Mouse (Mus musculus) urinary bladder, postnatal 25 days (tissue): Measurements from ENCODE around the gene Magi1.
A peak's percentile ranks its signal among the peaks of the same experiment; 100 is the strongest.

ENCODE experiments used
- DNase-seq: peaks from one replicate; pipeline ENCODE4 v3.0.0; 2022; ENCODE audit warnings: low spot score

Gene Magi1

DNA sequence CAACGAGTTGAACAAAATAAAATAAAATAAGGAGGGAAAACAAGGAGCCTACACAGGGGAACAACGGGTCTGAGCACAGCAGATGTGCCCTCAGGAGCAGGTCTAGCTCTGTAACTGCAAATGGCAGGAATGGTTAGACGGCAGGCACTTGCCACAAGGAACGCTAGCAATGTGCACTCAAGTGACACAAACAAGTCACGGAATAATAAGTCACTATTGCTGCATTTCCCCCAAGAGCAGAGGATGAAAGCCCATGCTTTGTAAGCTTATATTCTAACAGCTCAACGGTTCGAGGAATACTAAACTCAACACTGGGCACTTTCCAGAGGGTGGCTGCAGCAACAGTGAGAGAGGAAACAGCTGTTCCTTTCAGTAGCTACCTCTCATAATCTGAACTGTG lies 462.2 kb downstream of the Magi1 start:
- DNase-seq = no peak

DNA sequence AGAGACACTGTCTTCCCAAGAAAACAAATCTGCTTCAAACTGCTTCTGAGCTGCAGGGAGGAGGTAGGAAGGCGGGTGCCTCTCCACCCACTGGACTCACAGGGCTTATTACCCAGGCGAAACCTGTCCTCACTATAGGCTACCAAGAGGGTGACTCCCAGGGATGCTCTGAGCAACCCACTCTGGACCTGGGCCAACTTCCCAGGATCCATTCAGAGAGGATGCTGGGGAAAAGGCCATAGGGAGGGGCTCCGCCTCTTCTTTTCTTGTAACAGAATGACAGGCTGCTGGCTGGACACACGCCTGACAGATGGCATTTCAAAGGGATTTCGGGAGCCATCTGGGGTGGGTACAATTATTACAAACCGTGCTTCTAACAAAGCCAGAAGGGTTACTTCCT lies 463.8 kb downstream of the Magi1 start:
- no peak for DNase-seq

GRCm38 (mm10) chr6:93819282-93819681 lies 464.4 kb downstream of the Magi1 start:
- no peak for DNase-seq

- DNase-seq = no peak
Measured at GRCm38 (mm10) chr6:93818494-93818893, 465.2 kb downstream of the Magi1 start.

DNA sequence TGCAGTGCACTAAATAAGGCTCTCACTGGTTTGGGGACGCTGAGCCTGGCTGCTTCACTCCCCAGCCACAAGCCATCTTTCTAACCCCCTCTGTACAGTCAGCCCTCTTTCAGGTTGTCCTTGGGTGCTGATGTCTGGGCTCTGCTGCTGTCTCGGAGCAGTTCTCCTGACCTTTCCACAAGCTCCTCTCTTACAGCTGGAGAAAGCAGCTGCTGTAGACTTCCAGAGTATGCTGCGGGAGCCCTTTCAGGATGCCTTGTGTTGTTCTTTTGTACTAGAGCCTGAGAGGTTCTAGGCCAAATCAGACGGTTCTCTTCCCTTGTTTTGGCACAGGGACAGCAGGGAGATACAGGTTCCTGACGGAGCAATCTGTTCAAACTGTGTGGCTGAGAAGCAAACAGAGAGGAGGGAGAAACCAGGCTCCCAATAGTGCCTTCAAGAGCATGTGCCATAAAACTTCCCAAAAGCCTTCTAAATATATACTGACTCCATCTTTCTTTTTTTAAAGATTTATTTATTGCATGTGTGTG lies 478.2 kb downstream of the Magi1 start:
- no peak for DNase-seq

DNA sequence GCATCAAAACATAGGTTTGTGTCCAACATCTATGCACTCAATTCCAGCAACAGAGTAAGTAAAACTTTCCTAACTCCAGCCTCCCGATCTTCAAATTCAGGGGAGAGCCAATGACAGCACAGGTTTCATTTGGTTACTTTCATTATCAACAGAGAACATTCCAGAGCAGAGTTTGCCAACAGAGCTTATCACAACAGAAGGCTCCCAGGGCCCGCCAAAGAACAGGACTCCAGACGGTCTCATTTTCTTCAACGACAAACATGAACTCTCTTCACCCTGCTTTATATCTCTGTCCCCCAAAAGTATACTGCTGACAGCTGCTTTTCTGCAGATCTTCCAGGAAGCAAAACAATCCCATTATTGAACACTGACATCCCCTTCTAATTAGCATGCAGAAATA lies 481.3 kb downstream of the Magi1 start:
- no peak for DNase-seq

- no peak for DNase-seq
Measured at GRCm38 (mm10) chr6:93800465-93800864, 483.3 kb downstream of the Magi1 start.

- DNase-seq = no peak
Measured at GRCm38 (mm10) chr6:93792309-93793215, 491.2 kb downstream of the Magi1 start.

GRCm38 (mm10) chr6:93789721-93790120 lies 494.0 kb downstream of the Magi1 start:
- no peak for DNase-seq

DNA sequence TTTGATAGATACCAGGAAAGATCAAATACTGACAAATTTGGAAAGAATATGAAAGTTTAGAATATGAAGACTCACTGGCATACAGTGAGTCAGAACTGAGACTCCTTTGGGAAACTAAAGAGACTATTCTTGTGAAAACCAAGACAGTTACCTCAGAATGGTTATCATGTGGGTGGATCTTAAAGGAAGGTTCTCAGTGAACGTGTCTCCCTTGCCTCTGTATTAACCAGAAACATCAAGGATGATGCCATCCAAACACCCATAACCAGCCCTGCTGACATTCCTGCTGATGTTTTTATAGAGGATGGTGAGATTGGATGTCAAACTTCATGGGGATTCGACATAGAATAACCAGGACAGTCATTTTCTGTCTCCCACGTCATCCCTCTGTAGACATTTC lies 496.7 kb downstream of the Magi1 start:
- no peak for DNase-seq

DNA sequence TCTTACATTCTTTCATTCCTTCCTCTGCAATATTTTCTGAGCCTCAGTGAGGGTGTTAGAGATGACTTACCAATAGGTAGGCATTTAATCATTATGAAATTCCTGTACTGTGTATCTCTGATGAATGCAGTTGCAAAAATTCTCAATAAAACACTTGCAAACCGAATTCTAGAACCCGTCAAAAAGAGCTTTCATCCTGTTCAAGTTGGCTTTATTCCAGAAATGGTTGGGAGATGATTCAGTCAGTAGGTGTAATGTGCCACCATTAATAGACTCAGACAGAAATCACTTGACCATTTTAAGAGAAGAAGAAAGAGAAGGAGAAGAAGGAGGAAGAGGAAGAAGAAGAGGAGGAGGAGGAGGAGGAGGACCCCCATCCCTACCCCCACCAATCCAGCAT lies 497.5 kb downstream of the Magi1 start:
- DNase-seq = no peak

GRCm38 (mm10) chr6:93771081-93771480 lies 512.6 kb downstream of the Magi1 start:
- DNase-seq = no peak

DNA sequence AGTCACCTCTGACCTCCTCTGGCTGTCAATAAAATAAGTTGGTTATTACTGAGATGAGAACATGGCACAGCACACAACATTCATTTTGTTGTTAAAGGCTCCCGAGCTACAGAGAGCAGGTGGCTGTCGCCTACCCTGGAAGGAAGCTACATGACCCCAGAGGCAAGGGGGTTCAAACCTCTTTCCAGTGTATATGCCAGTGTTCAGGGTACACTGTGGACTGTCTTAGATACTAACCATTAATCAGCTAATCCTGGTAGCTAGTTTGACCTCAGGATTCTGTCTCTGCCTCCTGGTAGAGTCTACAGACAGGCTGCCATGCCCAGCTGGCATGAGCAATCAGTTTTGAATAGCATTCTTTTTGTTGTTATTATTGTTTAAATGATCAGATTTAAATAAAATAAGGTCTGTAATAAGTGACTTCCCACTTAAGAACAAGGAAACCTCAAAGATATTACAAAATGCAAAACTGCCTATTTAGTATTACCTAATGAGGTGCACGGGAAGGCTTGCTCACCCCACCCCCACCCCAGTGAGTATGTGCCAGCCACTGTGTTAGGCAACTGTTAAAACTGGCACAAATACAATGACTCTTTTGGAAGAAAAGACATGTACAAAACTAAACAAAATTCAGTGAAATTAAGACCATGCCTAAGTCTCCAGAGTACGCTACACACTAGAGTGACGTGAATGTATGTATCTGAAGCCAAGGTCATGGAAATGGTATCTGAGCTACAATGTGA lies 513.3 kb downstream of the Magi1 start:
- no peak for DNase-seq

- DNase-seq = no peak
Measured at GRCm38 (mm10) chr6:93758114-93758513, 525.6 kb downstream of the Magi1 start.

DNA sequence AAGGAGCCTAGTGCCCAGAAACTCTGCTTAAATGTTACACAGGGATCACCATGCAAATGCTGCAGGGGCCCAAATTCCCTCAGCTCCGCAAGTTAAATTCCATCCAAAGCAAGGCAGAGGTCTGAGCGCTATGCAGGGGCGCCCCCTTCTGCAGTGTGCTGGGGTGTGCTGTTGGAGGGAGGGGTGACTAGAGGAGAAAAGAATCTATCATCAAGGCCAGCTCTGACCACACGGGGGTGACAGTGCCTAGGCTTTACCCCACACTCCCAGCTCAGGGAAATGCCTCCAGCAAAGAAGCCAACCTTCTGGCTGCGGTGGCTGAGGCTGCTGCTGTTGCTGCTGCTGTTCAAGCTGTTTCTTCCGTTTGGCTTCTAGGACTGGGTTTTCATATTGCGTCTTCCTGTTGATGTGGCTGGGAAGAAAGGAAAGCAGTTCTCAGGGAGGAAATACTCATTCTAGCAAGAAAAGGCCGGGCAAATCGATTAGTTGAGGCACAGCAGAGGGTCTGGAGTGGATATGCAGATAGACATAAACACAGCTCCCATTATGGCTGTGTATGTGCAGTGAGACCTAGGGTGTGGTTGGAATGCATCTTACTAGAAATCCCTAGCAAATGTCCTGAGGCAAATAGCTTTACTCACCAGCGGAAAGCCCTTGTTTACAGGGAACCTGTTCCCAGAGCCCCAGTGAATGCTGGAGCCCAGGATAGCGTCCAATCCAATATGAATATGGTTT lies 526.2 kb downstream of the Magi1 start:
- peak; percentile 48 for DNase-seq

DNA sequence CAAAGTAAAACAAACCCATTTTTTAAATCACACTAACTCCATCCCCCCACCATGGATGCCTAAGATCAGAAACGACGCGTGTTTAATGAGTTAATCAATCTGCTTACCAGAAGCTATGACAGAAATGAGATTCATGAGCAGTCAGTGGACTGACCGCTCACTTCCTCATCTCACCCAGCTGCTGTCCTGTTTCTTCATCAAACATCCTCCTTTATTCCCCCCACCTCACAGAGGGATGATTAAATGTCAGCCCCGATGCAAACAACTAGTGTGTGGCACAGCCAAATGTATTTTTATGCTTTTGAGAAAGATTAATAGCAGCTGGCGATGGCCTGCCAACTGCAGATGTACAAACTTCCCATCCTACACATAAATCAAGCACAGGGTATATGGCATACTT lies 540.6 kb downstream of the Magi1 start:
- DNase-seq = no peak

DNA sequence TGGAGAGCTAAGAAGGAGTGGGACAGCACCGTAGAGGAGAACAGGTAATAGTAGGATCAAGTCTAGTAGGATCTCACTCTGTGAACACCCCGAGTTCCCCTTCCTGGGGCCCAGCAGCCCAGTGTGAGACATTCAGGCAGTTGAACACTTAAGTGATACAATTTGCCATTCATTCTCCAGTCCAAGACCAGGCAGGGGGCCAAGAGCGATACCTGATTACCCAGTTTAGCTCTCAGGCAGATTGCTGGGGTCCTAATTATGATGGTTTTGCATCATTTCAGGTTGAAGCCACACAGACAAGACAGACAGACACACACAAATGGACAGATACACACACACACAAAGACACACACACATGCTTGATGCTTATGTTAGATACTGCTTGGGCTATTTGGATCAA lies 543.9 kb downstream of the Magi1 start:
- DNase-seq = no peak

- no peak for DNase-seq
Measured at GRCm38 (mm10) chr6:93737083-93737482, 546.6 kb downstream of the Magi1 start.

DNA sequence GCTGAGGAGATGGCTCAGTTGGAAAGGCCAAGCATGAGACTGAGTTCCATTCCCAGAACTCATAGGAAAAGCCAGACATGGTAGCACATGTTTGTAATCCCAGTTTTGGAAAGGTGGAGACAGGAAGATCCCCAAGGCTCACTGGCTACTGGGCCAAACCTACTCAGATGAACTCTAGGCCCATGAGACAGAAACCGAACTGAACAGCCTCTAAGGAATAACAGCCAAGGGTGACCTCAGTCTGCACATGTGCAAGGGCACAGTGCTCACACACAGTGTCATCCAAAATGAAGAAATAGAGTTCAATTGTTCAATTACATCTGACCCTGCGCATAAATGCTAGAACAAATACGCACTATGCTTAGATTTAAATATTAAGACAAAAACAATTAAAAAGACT lies 547.6 kb downstream of the Magi1 start:
- DNase-seq = no peak

- no peak for DNase-seq
Measured at GRCm38 (mm10) chr6:93733800-93734199, 549.9 kb downstream of the Magi1 start.

- DNase-seq = no peak
Measured at GRCm38 (mm10) chr6:93729702-93730101, 554.0 kb downstream of the Magi1 start.

GRCm38 (mm10) chr6:93728791-93729190 lies 554.9 kb downstream of the Magi1 start:
- DNase-seq = no peak
